Mouse (Mus musculus) kidney, adult 2 months (tissue): Measurements from ENCODE around the gene Cyp4f37. TPM values are rescaled to one million over a fixed set of nuclear protein-coding genes. Genes with fewer than 3 reads are reported as not detected.

ENCODE experiments used
- DNase-seq: peaks from one replicate; pipeline ENCODE4 v3.0.0; 2021
- H3K27ac ChIP-seq: fragments of 200-500 bp; 2 replicates; pipeline ENCODE4 v1.5.1; 2012; ENCODE audit warnings: low read depth, low read length, control low read depth, inconsistent platforms; ENCODE audit not compliant: insufficient read depth
- H3K27me3 ChIP-seq: fragments of 200-500 bp; replicated peaks from 2 replicates; pipeline ENCODE4 v1.6.1; 2012; ENCODE audit warnings: mild to moderate bottlenecking, moderate library complexity, low read length, inconsistent platforms; ENCODE audit not compliant: control insufficient read depth, insufficient read depth
- H3K36me3 ChIP-seq: fragments of 200-500 bp; 2 replicates; pipeline ENCODE4 v1.6.1; 2012; ENCODE audit warnings: mild to moderate bottlenecking, moderate library complexity, low read length, inconsistent platforms; ENCODE audit not compliant: control insufficient read depth, insufficient read depth
- H3K4me1 ChIP-seq: fragments of 200-500 bp; 2 replicates; pipeline ENCODE4 v1.6.1; 2011; ENCODE audit warnings: low read length; ENCODE audit not compliant: control insufficient read depth, insufficient read depth
- H3K4me3 ChIP-seq: fragments of 200-500 bp; 2 replicates; pipeline ENCODE4 v1.5.1; 2011; ENCODE audit warnings: mild to moderate bottlenecking, low read depth, low read length, control low read depth; ENCODE audit not compliant: insufficient read depth
- CTCF ChIP-seq: fragments of 200-500 bp; conservative IDR thresholded peaks from 2 replicates; pipeline ENCODE4 v1.5.1; 2011; ENCODE audit warnings: low read depth, mild to moderate bottlenecking, control low read depth, low read length, moderate library complexity, mixed read lengths; ENCODE audit not compliant: insufficient read depth, insufficient read length
- POLR2A ChIP-seq: fragments of 200-500 bp; IDR thresholded peaks from one replicate; pipeline ENCODE4 v1.6.1; 2011; ENCODE audit warnings: low read depth, low read length, control low read depth
- WGBS: fragments of 180-500 bp; shearing (Covaris S2); methylation state at CpG from one replicate; pipeline ENCODE4 v1.1.7; 2018; 5-methylcytosine and 5-hydroxymethylcytosine counted together
- polyA plus RNA-seq: library from polyadenylated mRNA; depleted of rRNA; stranded (reverse); fragments of >200 nt; gene quantifications from 2 replicates; pipeline ENCODE4 v1.2.3, GENCODE M21; 2012

The Cyp4f37 gene
- polyA plus RNA-seq, 1 experiment, result 0.08 TPM

GRCm38 (mm10) chr17:32653860-32654259 is 32.8 kb downstream of the Cyp4f37 start:
- TF ChIP-seq POLR2A, result no peak
- TF ChIP-seq CTCF, result no peak
- Histone ChIP-seq H3K27me3 (no peaks in the 10 kb centered on the region), H3K4me1 (no peaks in the 10 kb centered on the region), H3K4me3 (no peak overlapping the region), H3K27ac (no peak overlapping the region), H3K36me3 (no peaks in the 10 kb centered on the region)
- no peak for DNase-seq
- WGBS, result 95% methylated on average over 4 of the region's 4 CpGs

GRCm38 (mm10) chr17:32657041-32657440 is 35.9 kb downstream of the Cyp4f37 start:
- Histone ChIP-seq H3K36me3 (no peaks in the 10 kb centered on the region), H3K4me3 (no peak overlapping the region), H3K27ac (no peak overlapping the region)

GRCm38 (mm10) chr17:32658246-32658645 is 37.1 kb downstream of the Cyp4f37 start:
- H3K27me3 ChIP-seq, result no peaks in the 10 kb centered on the region
- 64% methylated on average over 1 of the region's 1 CpGs for WGBS
- no peak overlapping the region for H3K27ac ChIP-seq
- no peaks in the 10 kb centered on the region for H3K4me1 ChIP-seq
- TF ChIP-seq POLR2A (no peak), CTCF (no peak)
- H3K4me3 ChIP-seq, result no peak overlapping the region
- no peaks in the 10 kb centered on the region for H3K36me3 ChIP-seq
- DNase-seq, result no peak

More at GRCm38 (mm10) chr17:32657041-32657440, 35.9 kb downstream of the Cyp4f37 start:
- Histone ChIP-seq H3K4me1 (no peaks in the 10 kb centered on the region), H3K27me3 (no peaks in the 10 kb centered on the region)
- TF ChIP-seq POLR2A (no peak), CTCF (no peak)
- 73% methylated on average over 3 of the region's 3 CpGs for WGBS
- DNase-seq, result no peak

GRCm38 (mm10) chr17:32658712-32659111 is 37.6 kb downstream of the Cyp4f37 start, which contains the start of gene Cyp4f40:
Cyp4f40 (plus strand) TSS chr17:32658900.
- H3K36me3 ChIP-seq, result no peaks in the 10 kb centered on the region
- TF ChIP-seq POLR2A, result no peak
- no peak within 1 kb of the TSS for H3K27ac ChIP-seq
- no peaks in the 10 kb centered on the region for H3K4me1 ChIP-seq
- H3K4me3 ChIP-seq, result no peak within 1 kb of the TSS
- 31% methylated on average over 2 of the region's 2 CpGs for WGBS
- DNase-seq, result peak; percentile 74
- no peaks in the 10 kb centered on the region for H3K27me3 ChIP-seq

GRCm38 (mm10) chr17:32673976-32674375 is 52.9 kb downstream of the Cyp4f37 start:
- 58% methylated on average over 7 of the region's 7 CpGs for WGBS
- no peak overlapping the region for H3K27ac ChIP-seq
- no peaks in the 10 kb centered on the region for H3K36me3 ChIP-seq
- no peak for DNase-seq
- TF ChIP-seq POLR2A (no peak), CTCF (no peak)
- H3K4me1 ChIP-seq, result no peaks in the 10 kb centered on the region
- H3K27me3 ChIP-seq, result no peaks in the 10 kb centered on the region; the same call in 1 of the 2 replicates
- no peak overlapping the region for H3K4me3 ChIP-seq

GRCm38 (mm10) chr17:32676040-32676635 is 55.0 kb downstream of the Cyp4f37 start:
- Histone ChIP-seq H3K27me3 (no peaks in the 10 kb centered on the region; the same call in 1 of the 2 replicates), H3K4me3 (no peak overlapping the region), H3K27ac (no peak overlapping the region), H3K36me3 (no peaks in the 10 kb centered on the region), H3K4me1 (no peaks in the 10 kb centered on the region)
- TF ChIP-seq POLR2A (no peak), CTCF (no peak)
- no peak for DNase-seq
- WGBS, result 43% methylated on average over 21 of the region's 21 CpGs

GRCm38 (mm10) chr17:32680404-32680803 is 59.3 kb downstream of the Cyp4f37 start:
- WGBS, result 2% methylated on average over 2 of the region's 2 CpGs

More at GRCm38 (mm10) chr17:32680404-32680803, 59.3 kb downstream of the Cyp4f37 start:
- Histone ChIP-seq H3K36me3 (no peaks in the 10 kb centered on the region), H3K4me1 (no peaks in the 10 kb centered on the region), H3K27me3 (no peaks in the 10 kb centered on the region; the same call in 1 of the 2 replicates), H3K4me3 (no peak overlapping the region), H3K27ac (no peak overlapping the region)
- peak; percentile 46 for DNase-seq
- TF ChIP-seq CTCF (peak; percentile 42; the same call in 1 of the 2 replicates), POLR2A (no peak)
